Mouse (Mus musculus) common myeloid progenitor, adult 5-6 weeks (primary cell): ENCODE results near the gene Pex26. TPM values are rescaled to one million over a fixed set of nuclear protein-coding genes. Genes with fewer than 3 reads are reported as not detected.

Source experiments
- ATAC-seq: replicated peaks from 2 replicates; pipeline ENCODE4 v1.8.0; 2016; ENCODE audit warnings: low read depth, mild to moderate bottlenecking, moderate TSS enrichment, inconsistent platforms; ENCODE audit not compliant: poor library complexity, severe bottlenecking
- total RNA-seq: library from RNA; stranded (forward); fragments of 200-1000, 187-1606 nt; gene quantifications from 2 replicates; pipeline ENCODE4 v1.2.3, GENCODE M21; 2017

Gene Pex26
- total RNA-seq, 1 experiment from 2014 or later: 6.3 TPM

GRCm38 (mm10) chr6:121160126-121160525, 23.3 kb upstream of the Pex26 start:
- ATAC-seq: no peak

- no peak for ATAC-seq
Measured at GRCm38 (mm10) chr6:121162616-121163015, 20.9 kb upstream of the Pex26 start.

- ATAC-seq: no peak
Measured at GRCm38 (mm10) chr6:121166098-121166552, 17.3 kb upstream of the Pex26 start.

- ATAC-seq: no peak
Measured at GRCm38 (mm10) chr6:121167381-121167975, 16.0 kb upstream of the Pex26 start.

GRCm38 (mm10) chr6:121171102-121171501, 12.4 kb upstream of the Pex26 start:
- ATAC-seq: no peak

GRCm38 (mm10) chr6:121173471-121173870, 10.0 kb upstream of the Pex26 start:
- ATAC-seq: no peak

GRCm38 (mm10) chr6:121174761-121175160, 8.7 kb upstream of the Pex26 start:
- ATAC-seq: no peak

GRCm38 (mm10) chr6:121176011-121176730, 7.3 kb upstream of the Pex26 start:
- ATAC-seq: no peak

GRCm38 (mm10) chr6:121176731-121177098, 6.8 kb upstream of the Pex26 start:
- no peak for ATAC-seq

- ATAC-seq: no peak
Measured at GRCm38 (mm10) chr6:121177118-121177708, 6.3 kb upstream of the Pex26 start.

- peak; percentile 41; the same call in 1 of the 2 replicates for ATAC-seq
Measured at GRCm38 (mm10) chr6:121178700-121179358, 4.6 kb upstream of the Pex26 start.

- no peak for ATAC-seq
Measured at GRCm38 (mm10) chr6:121179846-121180245, 3.6 kb upstream of the Pex26 start.

GRCm38 (mm10) chr6:121184198-121185140, 1.0 kb downstream of the Pex26 start:
- peak; percentile 84 for ATAC-seq

- no peak for ATAC-seq
Measured at GRCm38 (mm10) chr6:121185232-121185631, 1.8 kb downstream of the Pex26 start.

GRCm38 (mm10) chr6:121191261-121192009, 8.0 kb downstream of the Pex26 start:
- peak; percentile 88 for ATAC-seq

GRCm38 (mm10) chr6:121194061-121194955, 10.8 kb downstream of the Pex26 start:
- no peak for ATAC-seq

- no peak for ATAC-seq
Measured at GRCm38 (mm10) chr6:121194956-121195731, 11.7 kb downstream of the Pex26 start.
